Mouse (Mus musculus) left cerebral cortex, postnatal 14 days (tissue): ENCODE results near the gene Map1s. TPM values are rescaled to one million over a fixed set of nuclear protein-coding genes. Genes with fewer than 3 reads are reported as not detected.

Experiments
- microRNA-seq, 2 experiments: library from miRNA; unstranded; fragments of <30 nt; microRNA quantifications; one replicate each; pipeline ENCODE4 v1.2.0; 2022
- total RNA-seq, 2 experiments: library from RNA; stranded (reverse); gene quantifications; 2 replicates each; pipeline ENCODE4 v1.2.3; 2021

Map1s gene
- total RNA-seq, 2 experiments from 2014 or later: 70.4 to 84.5 TPM

Small RNAs within 50 kb of the gene (microRNA-seq; reads per million reads assigned to microRNA genes)
- gene Mir1969 (29.6 to 33.8 reads per million in 2 experiments), gene Mir7067 (0.79 to 2.4 reads per million in 2 experiments)

Other genes starting within 250 kb of the Map1s start
- 10 to 100 TPM; 14.8 to 19.0 TPM for gene Pgpep1, start 245.5 kb upstream of the Map1s start, total RNA-seq
- gene Lsm4, start 232.7 kb upstream of the Map1s start, total RNA-seq: 10 to 100 TPM; 64.3 to 69.7 TPM
- 100 to 1,000 TPM; 165 to 193 TPM for gene Jund, start 207.0 kb upstream of the Map1s start, total RNA-seq
- under 1 TPM in 1 of 2 experiments, not detected in 1; 0.08 TPM for gene Iqcn, start 202.5 kb upstream of the Map1s start, total RNA-seq
- not detected for gene Gm3336, start 187.4 kb upstream of the Map1s start, total RNA-seq
- 1 to 10 TPM; 1.0 to 1.7 TPM for gene Pde4c, start 182.2 kb upstream of the Map1s start, total RNA-seq
- gene Rab3a, start 151.3 kb upstream of the Map1s start, total RNA-seq: 100 to 1,000 TPM; 926 to 947 TPM
- 10 to 100 TPM; 36.3 to 36.5 TPM for gene Mpv17l2, start 145.0 kb upstream of the Map1s start, total RNA-seq
- 100 to 1,000 TPM; 162 to 174 TPM for gene Pik3r2, start 129.2 kb upstream of the Map1s start, total RNA-seq
- 100 to 1,000 TPM; 176 to 185 TPM for gene Mast3, start 100.9 kb upstream of the Map1s start, total RNA-seq
- gene Il12rb1, start 97.5 kb upstream of the Map1s start, total RNA-seq: 1 to 10 TPM; 1.2 TPM
- gene Arrdc2, start 66.2 kb upstream of the Map1s start, total RNA-seq: 10 to 100 TPM; 10.2 to 17.2 TPM
- gene Kcnn1, start 42.7 kb upstream of the Map1s start, total RNA-seq: 10 to 100 TPM; 17.2 to 19.2 TPM
- gene Ccdc124, start 32.0 kb upstream of the Map1s start, total RNA-seq: 10 to 100 TPM; 85.4 to 87.5 TPM
- 10 to 100 TPM in 1 of 2 experiments, 1 to 10 TPM in 1; 8.4 to 10.3 TPM for gene Slc5a5, start 13.2 kb upstream of the Map1s start, total RNA-seq
- gene Rpl18a, start 8.5 kb upstream of the Map1s start, total RNA-seq: 100 to 1,000 TPM; 581 to 588 TPM